Mouse (Mus musculus) ZHBTc4 (cell line): Measurements from ENCODE around the gene Papss1.

Experiments
- DNase-seq: peaks from one replicate; pipeline ENCODE4 v3.0.0-alpha.2; 2011; ENCODE audit warnings: low read depth, low spot score

Papss1 gene

DNA sequence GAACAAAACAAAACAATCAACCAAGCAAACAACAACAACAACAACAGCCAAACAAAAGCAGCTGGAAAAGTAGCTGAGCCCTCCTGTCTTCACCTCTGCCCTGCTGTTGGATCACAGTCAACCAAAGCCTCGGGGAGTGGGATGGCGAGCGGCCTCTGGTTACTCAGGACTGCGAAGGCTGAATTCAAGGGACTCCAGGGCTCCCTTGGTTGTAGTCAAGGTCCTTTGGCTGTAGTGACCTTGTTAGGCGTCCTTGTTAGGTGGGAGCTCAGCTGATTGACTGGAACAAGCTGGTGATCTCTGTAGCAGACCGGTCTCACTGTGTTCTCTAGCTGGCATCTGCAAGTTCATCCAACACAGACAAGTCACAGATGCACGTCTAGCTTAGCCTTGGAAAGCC lies 16.5 kb downstream of the Papss1 start:
- DNase-seq = no peak

DNA sequence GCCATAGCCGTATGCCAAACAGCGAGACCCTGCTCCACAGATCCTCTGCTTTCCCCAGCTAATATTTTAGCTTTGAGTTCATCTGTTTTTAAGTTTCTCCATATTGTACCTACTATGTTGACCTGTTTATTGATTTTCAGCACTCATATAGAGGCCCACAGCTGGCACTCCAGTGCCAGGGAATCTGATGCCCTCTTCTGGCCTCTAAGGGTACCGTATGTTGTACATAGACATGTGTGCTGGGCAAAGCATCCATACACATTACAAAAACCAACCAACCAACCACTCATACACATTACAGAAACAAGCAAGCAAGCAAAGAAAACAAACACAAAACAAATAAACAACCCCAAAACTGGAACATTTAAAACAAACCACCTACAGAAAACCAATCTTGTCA lies 22.2 kb downstream of the Papss1 start:
- no peak for DNase-seq

DNA sequence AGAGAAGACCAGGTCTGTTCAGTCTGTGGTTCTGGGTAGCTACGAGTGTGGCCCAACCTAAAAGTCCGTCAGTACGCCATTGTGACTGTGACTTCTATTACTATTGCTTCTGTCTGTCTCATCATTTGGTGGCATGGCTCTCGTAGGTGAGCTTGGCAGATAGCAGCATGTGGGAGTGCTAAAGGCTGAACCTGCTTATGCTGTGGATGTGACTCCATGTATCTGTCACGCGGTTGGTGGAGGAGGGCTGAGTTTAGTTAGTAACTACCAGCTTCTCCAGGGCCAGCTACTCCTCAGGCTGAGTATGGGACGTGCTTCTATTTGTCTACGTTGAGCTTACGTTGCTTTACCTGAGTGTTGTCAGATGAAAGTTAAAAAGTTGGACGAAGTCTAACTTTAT lies 23.4 kb downstream of the Papss1 start:
- DNase-seq = no peak

DNA sequence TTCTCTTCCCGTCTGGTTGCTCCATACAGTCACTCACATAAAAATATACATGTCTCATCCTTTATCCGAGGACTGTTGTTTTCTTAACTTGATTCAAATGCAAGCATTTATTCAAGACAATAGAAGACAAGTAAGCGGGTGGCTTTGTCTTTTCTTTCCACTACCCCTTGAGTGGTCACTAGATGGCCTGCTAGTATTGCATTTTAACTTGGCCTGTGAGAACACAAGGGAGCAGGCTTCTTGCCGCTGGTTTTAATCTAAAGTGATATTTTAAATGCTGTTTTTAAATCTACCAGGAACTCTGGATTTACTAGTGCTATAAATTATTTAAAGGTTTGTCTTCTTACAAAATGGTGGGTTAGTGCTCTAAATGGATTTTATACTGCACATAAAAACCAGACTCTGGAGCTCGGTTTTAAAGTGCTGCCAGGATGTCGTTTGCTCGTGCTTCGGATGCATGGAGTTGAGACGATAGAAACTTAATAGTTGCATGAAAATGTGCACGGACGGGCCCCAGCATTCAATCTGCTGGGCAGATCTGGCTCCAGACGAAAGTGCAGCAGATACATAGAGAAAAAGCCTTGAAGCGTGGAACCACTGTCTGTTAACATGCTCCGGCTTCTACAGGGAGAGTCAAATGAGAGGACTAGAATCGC lies 28.7 kb downstream of the Papss1 start:
- DNase-seq = no peak

DNA sequence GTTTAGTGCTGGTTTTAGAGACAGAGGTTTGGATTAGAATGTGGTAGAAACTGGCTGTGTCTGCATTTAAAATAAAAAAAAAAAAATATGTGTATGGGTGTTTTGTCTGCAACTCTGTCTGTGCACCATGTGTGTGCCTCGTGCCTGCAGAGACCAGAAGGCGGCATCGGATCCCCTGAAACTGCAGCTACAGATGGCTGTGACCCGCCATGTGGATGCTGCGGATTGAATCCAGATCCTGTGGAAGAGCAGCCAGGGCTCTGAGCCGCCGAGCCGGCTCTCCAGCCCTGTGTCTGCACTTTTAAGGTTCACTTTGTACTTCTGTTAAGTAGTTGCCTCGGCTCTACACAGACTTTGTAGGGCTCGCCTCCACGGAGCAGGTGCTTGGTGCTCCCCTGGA lies 29.8 kb downstream of the Papss1 start:
- peak; percentile 25 for DNase-seq

DNA sequence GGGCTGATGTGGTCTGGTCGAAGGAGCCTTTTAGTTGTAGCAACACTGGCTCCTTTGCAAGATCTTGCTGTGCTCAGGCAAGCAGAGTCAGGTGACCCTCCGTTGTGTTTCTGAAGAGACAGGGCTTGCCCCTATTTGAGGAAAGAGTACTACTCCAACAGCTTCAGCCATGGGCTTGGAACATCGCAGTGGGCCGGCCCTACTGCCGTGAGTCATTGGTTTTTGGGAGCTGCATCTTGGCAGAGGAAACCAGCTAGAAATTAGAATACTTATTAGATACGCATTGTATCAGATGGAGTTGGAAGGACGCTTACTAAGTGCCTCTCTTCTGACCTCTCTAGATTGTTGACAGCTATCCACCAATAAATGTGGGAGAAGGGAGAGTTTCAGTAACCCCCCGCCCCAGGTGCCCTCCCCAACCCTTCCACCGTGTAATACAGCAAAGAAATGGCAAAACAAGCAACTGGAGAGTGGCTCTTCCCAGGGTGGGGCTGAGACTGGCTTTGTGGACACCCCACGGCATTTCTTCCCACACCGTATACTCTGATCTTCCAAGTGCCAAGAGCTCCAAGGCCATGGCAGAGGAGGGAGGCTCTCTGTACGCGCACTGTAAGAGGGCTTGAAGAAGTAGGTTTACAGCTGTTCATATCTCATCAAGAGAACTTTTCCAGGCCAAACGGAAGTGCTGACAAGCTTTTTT lies 31.1 kb downstream of the Papss1 start:
- peak; percentile 18 for DNase-seq

DNA sequence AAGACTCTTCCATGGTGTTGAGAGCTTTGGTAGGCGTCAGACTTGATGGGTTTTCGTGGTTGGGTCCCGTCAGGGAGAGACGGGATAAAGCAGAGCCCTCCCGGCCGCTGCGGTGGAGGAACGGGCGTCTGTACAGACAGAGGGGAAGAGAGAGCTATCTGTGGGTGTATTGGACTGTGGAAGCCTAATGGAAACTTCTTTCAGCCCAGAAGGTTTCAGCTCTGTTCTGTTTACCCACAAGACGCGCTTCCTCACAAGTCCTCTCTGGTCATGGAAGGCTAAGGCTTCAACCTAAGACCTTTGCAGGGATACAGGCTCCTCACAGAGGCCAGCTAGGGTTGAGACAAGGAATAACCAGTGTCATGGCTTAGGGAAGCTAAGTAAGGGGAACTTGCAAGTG lies 36.2 kb downstream of the Papss1 start:
- DNase-seq = no peak

DNA sequence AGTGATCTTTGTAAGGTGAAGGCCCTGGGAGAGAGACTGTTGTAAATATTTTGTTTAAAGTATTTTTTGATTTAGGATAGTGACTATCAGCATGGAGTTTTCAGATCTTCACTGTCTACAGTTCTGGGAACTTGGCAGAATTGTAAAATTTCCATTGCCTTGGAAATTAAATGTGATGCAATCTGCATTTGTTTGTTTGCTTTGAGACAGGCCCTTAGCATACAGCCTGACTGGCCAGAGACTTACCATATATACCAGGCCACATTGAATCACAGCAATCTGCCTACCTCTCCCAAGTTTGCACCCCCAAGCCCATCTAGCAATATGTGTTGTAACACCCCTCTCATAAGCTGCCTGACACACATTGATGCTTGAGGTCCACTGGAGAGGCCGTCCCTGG lies 36.8 kb downstream of the Papss1 start:
- DNase-seq = no peak

DNA sequence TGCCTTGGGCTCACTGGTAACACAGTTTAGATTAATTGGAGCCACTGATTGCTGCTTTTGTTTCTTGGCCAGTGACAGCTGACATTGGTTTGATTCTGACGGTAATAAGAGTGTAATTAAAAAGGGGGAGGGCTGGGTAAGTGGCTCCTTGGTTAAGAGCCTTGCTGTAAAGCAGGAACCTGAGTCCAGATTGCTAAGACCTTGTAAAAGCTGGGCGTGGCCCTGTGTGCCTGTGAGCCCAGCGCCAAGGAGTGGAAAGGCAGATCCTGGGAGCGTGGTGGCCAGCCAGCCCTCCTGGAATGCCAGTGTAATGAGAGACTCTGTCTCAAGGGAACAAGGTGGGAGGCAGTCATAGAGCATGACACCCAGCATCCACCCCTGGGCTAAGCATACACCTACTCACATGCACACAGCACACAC lies 38.4 kb downstream of the Papss1 start:
- peak; percentile 46 for DNase-seq

DNA sequence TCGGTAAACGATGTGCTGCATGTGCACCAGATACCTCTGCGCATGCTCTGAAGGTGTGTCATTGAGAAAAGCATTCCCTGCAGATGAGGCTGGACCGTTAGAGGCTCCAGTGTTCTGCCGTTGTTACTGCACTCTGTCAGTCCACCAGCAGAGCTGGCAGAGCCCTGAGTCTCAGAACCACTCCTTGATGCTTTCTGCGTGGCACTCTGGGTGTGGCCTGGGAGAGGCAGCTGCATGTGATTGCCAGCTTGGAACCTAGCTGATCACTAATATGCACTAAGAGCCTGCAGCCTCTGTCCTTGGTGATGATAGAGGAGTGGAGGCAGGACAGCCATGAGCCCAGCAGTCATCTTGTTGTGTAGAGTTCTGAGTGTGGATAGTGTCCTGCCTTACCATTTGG lies 43.5 kb downstream of the Papss1 start:
- DNase-seq = no peak

DNA sequence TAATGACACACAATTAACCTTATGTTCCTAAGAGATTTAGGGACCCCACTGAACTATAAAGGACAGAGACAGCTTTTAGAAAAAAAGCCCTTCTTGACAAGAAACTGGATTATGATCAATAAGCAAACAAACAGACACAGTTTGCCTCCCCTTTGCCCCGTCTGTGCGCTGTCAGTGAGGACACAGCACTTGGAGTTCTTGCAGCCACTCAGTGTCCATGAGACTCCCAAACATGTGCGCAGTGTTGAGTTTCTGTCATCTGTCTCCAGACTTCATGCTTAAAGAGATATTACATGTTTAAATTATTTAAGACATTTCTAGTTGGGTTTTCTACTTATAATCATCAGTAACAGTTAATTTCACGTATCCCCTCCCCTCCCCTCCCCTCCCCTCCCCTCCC lies 45.1 kb downstream of the Papss1 start:
- DNase-seq = no peak

DNA sequence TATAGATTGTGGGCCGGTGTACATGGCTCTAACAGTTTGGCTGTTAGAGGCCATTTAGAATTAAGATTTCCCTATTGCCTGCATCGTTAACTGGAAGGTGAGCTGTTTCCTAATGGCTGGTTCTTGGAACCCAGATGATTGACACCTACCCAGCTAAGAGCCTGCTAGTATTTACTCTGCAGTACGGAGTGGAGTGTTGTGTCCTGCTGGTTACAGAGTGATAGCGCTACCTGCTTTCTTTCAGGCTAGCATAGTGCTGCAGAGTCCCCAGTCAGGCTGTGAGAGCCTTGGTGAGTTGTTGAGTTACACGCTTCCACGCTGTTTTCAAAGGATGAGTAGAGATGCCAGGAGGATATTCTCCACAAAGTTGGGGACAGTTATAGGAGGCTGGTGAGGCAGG lies 46.0 kb downstream of the Papss1 start:
- DNase-seq = no peak

DNA sequence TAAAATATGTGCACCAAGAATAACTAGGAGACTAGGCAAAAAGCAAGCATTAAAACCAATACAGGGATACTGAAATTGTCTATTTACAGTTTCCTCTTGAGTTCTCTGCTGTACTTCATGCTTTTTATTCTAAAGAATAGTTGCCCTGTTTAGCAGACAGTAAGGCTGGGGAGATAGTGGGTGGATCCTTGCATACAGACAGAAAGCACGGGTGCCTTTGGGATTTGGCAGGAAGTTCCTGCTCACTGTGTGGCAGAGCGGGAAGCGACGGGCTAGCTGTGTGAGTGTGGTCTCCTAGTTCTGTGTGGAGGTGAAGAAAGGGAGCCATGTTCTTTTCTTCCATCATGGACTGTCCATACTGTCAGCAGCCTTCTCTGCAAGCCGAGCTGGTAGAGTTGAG lies 48.3 kb downstream of the Papss1 start:
- no peak for DNase-seq

DNA sequence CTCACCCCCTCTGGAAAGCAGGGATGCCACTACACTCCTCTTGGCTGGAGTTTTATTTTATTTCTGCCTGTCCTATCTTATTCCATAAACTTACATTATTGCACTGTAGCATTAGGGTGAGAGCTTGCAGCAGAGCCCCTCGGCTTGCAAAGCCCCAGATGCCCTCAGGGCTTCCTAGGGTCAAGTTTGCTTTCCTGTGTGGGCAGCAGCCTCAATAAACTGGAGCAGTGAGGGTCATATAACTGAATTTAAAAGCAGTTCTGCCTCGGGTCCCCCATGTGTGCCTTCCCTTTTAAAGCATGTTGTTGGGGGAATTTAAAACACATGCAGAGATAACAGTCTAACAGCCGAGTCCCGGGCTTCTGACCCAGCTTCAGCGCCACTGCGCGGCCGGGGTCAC lies 49.5 kb downstream of the Papss1 start:
- no peak for DNase-seq

DNA sequence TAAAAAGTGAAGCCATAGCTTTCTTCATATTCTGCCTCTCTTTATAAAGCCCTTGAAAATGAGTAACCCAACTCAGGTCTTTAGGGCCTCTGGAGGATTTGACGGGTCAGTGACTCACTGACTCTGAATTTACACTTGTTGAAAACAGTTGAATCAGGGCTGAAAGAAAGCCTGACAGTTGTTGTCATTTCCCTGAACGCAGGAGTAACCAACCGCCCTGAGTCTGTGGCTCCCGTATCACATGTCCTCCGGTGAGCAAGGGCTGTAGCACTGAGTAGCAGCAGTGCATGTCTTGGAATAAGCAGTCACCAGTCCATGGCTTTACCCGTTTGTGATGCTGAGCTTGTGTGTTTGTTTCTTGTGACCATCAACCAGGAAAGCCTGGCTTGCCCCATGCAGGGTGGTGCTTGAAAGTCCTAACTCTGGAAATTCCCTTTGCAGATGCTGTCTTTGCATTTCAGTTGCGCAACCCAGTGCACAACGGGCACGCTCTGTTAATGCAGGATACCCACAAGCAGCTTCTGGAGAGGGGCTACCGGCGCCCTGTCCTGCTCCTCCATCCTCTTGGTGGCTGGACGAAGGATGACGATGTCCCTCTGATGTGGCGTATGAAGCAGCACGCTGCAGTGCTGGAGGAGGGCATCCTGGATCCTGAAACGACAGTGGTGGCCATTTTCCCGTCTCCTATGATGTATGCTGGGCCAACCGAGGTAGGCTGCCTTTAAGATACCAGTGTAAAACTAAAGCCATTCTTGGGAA lies 54.2 kb downstream of the Papss1 start:
- no peak for DNase-seq

DNA sequence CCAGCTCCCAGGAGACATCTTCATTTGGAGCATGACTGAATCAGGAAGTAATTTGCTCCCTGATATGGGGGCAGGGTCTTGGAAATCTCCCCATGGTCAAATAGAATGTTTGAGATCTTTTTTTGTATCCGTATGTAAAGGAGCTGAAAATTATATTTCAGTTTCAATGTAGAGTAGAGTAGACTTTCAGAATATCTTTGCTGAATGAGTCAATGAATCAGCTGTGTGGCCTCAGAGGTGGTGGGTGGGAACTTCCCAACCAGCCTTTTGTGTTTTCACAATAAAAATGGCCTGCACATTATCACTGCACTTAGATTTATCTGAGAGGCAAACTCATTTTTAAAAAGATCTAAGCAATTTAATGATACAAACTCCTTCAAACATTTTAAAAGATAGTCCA lies 58.6 kb downstream of the Papss1 start:
- DNase-seq = no peak

DNA sequence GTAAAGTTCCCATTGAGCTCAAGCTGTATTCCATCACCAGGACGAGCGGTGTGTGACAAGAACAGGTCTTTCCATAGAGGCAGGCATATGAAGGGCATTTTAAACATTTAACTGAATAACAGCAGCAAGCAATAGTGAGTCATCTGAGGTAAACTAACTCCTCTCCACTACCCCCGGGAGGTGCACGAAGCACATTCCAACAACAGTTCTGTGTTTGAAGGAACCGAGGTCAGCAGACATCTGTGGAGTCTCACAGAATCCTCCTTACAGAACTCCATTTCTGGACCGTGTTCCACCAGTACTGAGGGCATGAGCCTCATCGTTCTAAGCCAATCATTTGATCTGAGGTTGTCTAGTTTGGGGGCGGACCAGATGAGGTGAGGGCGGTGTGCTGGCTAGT lies 59.5 kb downstream of the Papss1 start:
- no peak for DNase-seq

DNA sequence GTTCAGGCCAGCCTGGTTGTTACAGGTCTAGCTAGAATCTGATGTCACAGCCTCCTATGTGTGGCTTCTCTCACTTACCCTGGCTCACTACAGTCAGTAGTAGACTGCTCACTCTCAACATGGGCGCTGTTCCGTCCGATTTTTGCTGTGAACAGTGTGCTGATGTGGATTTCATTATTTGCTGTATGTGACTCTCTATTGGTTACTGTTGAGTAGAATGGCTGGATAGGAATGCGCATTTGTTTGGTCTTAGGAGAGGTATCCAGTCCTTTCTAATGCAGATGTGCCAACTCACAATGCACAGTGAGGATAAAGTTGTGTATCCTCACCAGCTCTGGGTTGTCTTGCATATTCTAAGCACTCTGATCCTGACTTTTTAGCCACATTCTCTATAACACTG lies 62.9 kb downstream of the Papss1 start:
- DNase-seq = peak; percentile 71

DNA sequence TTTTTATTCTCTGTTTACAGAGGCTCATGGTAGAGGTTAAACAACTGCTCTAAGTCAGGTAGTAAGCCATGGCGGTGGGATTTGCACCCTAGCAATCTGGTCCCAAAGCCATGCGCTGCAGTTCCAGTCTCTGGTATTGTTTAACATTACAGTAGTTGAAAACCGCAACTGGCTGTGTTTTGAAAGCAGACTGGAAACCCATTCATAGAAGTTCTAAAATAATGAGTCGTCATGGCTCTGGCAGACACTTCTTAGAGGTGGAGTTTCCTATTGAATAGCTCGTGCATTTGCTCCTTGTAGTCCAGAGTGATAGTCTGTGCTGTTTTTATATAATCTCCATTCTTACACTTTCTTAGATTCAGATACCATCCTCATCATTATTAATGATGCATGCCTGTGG lies 63.7 kb downstream of the Papss1 start:
- DNase-seq = no peak

DNA sequence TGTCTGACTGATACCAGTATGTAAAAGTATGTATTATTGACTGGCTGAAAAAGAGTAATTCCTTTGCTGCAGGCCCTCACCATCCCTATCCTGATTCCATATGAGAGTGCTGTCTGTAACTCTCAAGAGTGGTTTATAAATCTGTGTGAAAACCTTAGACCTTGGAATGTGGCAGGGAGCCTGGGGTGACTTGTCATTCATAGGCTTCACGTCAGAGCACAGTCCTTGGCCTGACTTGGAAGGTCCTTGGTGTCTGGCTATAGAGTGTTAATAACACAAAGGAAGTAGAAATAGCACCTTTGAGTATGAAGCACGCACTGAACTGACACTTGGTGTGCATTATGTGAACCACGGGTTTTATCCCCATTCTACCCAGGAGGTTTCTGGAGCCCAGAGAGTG lies 64.4 kb downstream of the Papss1 start:
- no peak for DNase-seq

DNA sequence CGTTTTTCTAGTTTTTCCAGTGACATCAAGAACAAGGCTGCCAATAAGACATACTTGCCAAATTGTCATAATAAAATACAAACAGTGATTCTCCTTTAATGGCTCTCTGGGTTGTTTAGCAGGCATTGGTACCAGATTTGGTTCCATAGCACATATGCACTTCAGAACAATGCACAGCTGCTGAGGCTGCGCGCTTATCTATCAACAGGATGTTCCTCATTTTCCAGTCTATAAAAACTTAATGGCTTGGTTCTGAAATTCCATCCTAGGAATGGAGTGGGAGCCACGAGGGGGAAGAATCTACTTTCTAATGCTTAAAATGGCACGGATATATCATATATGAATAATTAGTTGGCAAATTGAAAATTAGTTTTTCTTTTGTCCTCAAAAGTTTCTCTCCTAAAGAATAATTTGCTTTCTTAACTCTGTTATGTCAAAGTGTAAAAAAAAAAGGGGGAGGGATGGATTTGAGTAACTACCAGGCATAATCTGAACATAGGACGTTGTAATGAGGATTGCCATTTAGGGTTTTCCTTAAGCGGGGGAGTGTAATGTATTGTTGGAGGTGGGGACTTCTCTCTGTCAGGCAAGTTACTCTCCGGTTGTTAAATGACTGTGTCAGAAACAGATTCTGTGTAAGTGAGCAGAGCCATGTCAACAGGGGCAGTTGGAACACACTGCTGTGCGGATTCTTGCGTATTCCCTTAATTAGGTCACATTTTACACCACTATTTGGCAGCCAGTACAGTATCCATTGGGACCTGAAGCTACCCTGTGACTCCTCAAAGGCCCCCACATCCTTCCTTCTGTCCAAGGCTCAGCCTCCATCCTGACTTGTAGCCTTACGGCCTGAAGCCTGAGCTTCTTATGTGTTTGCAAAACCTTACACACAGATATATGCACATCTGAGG lies 66.1 kb downstream of the Papss1 start:
- DNase-seq = no peak

DNA sequence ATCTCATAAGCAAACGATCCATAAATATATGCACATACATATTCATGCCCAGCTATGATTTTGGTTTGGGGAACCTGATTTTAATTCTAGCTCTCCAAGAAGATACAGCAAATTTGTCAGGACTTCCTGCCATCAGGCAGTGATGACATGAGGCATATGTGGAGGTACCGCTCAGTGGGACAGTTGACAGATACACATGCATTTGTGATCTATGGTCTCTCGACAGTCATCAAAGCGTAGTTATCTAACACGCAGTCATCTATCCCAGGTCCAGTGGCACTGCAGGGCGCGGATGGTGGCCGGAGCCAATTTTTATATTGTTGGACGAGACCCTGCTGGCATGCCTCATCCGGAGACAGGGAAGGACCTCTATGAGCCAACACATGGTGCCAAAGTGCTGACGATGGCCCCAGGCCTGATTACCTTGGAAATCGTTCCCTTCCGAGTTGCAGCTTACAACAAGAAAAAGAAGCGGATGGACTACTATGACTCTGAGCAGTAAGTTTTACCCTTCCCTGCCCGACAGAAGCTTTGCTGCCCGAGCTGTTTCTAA lies 66.8 kb downstream of the Papss1 start:
- DNase-seq = no peak
